In genomic region chr12:11313840-11314239, GRCm38 (mm10) we compare ENCODE assay signal across 20 mouse cellular contexts. TPM values are rescaled to one million over a fixed set of nuclear protein-coding genes. Genes with fewer than 3 reads are reported as not detected.
DNase-seq lines count a peak whose midpoint lies in the region; ATAC-seq and TF ChIP-seq lines count a peak whose summit lies in the region.
"Had no signal": no experiment of that assay in that cellular context is flagged by ENCODE, and none has a peak within 500 bp of the region (broad histone marks: within the 10 kb centered on the region; RNA-seq: fewer than 3 reads in every experiment).

No protein-coding gene starts in this region.

- no peaks in the 10 kb centered on the region for H3K27me3 ChIP-seq in hindbrain, embryonic 14.5 days (ENCODE audit: control insufficient read depth, insufficient read depth, low read length)
- no peaks in the 10 kb centered on the region for H3K27me3 ChIP-seq in hindbrain, embryonic 16.5 days (replicated peaks; ENCODE audit: control insufficient read depth, insufficient read depth, low read length)
- no peaks in the 10 kb centered on the region for H3K27me3 ChIP-seq in lung, postnatal 0 days (replicated peaks; ENCODE audit: insufficient read depth, low read length)
- H3K27me3 ChIP-seq in CH12.LX (replicated peaks): no peaks in the 10 kb centered on the region
- H3K27me3 ChIP-seq: embryonic facial prominence, embryonic 12.5 days; hindbrain, embryonic 15.5 days; liver, embryonic 12.5 days; megakaryocyte, embryonic 14.5 days; neural tube, embryonic 15.5 days had no signal

- H3K27ac ChIP-seq in hindbrain, embryonic 14.5 days: no peak overlapping the region
- no peak overlapping the region for H3K27ac ChIP-seq in hindbrain, embryonic 16.5 days (ENCODE audit: low read depth, low read length)
- no peak overlapping the region for H3K27ac ChIP-seq in lung, postnatal 0 days (ENCODE audit: low read length)
- no peak overlapping the region for H3K27ac ChIP-seq in CH12.LX (ENCODE audit: insufficient read depth, low read depth)
- H3K27ac ChIP-seq: embryonic facial prominence, embryonic 12.5 days; hindbrain, embryonic 15.5 days; liver, embryonic 12.5 days; neural tube, embryonic 15.5 days had no signal

- 75% methylated on average over 1 of the region's 1 CpGs for WGBS in hindbrain, embryonic 14.5 days
- 71% methylated on average over 1 of the region's 1 CpGs for WGBS in hindbrain, embryonic 16.5 days
- 48% methylated on average over 1 of the region's 1 CpGs for WGBS in lung, postnatal 0 days

- no peak overlapping the region for H3K9ac ChIP-seq in hindbrain, embryonic 14.5 days
- H3K9ac ChIP-seq in hindbrain, embryonic 16.5 days (ENCODE audit: low read depth, low read length): no peak overlapping the region
- no peak overlapping the region for H3K9ac ChIP-seq in lung, postnatal 0 days (replicated peaks; ENCODE audit: low read depth)
- no peak overlapping the region for H3K9ac ChIP-seq in CH12.LX (ENCODE audit: insufficient read depth, low read depth)
- H3K9ac ChIP-seq: embryonic facial prominence, embryonic 12.5 days; hindbrain, embryonic 15.5 days; liver, embryonic 12.5 days; neural tube, embryonic 15.5 days had no signal

- in situ Hi-C loops in CH12.LX (cut with MboI; ENCODE audit: low pct_ligation_motif_present, low pct_unique_long_range_greater_than_20kb, low sequenced_read_pairs): no loop called here

- no peaks in the 10 kb centered on the region for H3K9me3 ChIP-seq in hindbrain, embryonic 14.5 days (ENCODE audit: control insufficient read depth, low read length)
- H3K9me3 ChIP-seq in hindbrain, embryonic 16.5 days (ENCODE audit: control insufficient read depth, low read length): no peaks in the 10 kb centered on the region
- no peaks in the 10 kb centered on the region for H3K9me3 ChIP-seq in lung, postnatal 0 days (ENCODE audit: low read length)
- no peaks in the 10 kb centered on the region for H3K9me3 ChIP-seq in CH12.LX (replicated peaks; ENCODE audit: low read length)
- H3K9me3 ChIP-seq: embryonic facial prominence, embryonic 12.5 days; hindbrain, embryonic 15.5 days; liver, embryonic 12.5 days; megakaryocyte, embryonic 14.5 days; neural tube, embryonic 15.5 days had no signal

- TF ChIP-seq RAD21 in CH12.LX (IDR thresholded peaks at IDR 0.05; ENCODE audit: low read depth, low read length): peak; percentile 17

- no peak overlapping the region for H3K4me2 ChIP-seq in hindbrain, embryonic 14.5 days (replicated peaks)
- no peak overlapping the region for H3K4me2 ChIP-seq in hindbrain, embryonic 16.5 days (ENCODE audit: low read length)
- no peak overlapping the region for H3K4me2 ChIP-seq in lung, postnatal 0 days (replicated peaks; ENCODE audit: low read depth, low read length)
- no peak overlapping the region for H3K4me2 ChIP-seq in CH12.LX (ENCODE audit: insufficient read depth, low read depth, poor library complexity, severe bottlenecking)
- H3K4me2 ChIP-seq: embryonic facial prominence, embryonic 12.5 days; hindbrain, embryonic 15.5 days; liver, embryonic 12.5 days; neural tube, embryonic 15.5 days had no signal

- DNase-seq in hindbrain, embryonic 14.5 days (ENCODE audit: low spot score): peak; percentile 64
- DNase-seq in lung, postnatal 0 days (ENCODE audit: low spot score): peak; percentile 54
- DNase-seq in lung, adult 18-20 months: no peak
- no peak for DNase-seq in CH12.LX (ENCODE audit: extremely low read depth)
- no peak for DNase-seq in kidney, adult 8-10 months
- DNase-seq: adrenal gland, postnatal 10 days; cerebellum, adult 8-10 months; gastrocnemius, postnatal 14 days; heart, postnatal 10 days; kidney, adult 9 months; layer of hippocampus, postnatal 36 days; left cerebral cortex, postnatal 4 days; thymus, adult 2 months had no signal

- no peaks in the 10 kb centered on the region for H3K79me2 ChIP-seq in CH12.LX (replicated peaks; ENCODE audit: control insufficient read depth, extremely low read depth, insufficient read depth, poor library complexity, severe bottlenecking)

- TF ChIP-seq CTCF in lung, postnatal 0 days (IDR thresholded peaks at IDR 0.05): 0 out of 2 replicates have a peak, but pooled peaks have one; percentile 6
- TF ChIP-seq CTCF in CH12.LX (conservative IDR thresholded peaks at IDR 0.05 in 1 of 2, IDR thresholded peaks at IDR 0.05 in 1 of 2; ENCODE audit: low read depth in 2 of 2, low read length in 2 of 2): peak in 1 of 2 experiments; percentile 29; a peak in 1 of 4 replicates

- no peaks in the 10 kb centered on the region for H3K4me1 ChIP-seq in hindbrain, embryonic 14.5 days (replicated peaks; ENCODE audit: control insufficient read depth, insufficient read depth, low read length)
- no peaks in the 10 kb centered on the region for H3K4me1 ChIP-seq in hindbrain, embryonic 16.5 days (ENCODE audit: control insufficient read depth, insufficient read depth, low read depth, low read length)
- no peaks in the 10 kb centered on the region for H3K4me1 ChIP-seq in lung, postnatal 0 days (ENCODE audit: insufficient read depth, low read depth, low read length)
- H3K4me1 ChIP-seq in CH12.LX (ENCODE audit: control insufficient read depth in 1 of 2, insufficient read depth in 2 of 2): peaks cover 0 to 3% of the 10 kb centered on the region in 2 experiments; a peak in 1 of 4 replicates
- H3K4me1 ChIP-seq: embryonic facial prominence, embryonic 12.5 days; hindbrain, embryonic 15.5 days; liver, embryonic 12.5 days; neural tube, embryonic 15.5 days had no signal

- H3K4me3 ChIP-seq in hindbrain, embryonic 14.5 days (replicated peaks; ENCODE audit: low read length): no peak overlapping the region
- H3K4me3 ChIP-seq in hindbrain, embryonic 16.5 days (ENCODE audit: low read length): no peak overlapping the region
- no peak overlapping the region for H3K4me3 ChIP-seq in lung, postnatal 0 days (ENCODE audit: low read depth, low read length)
- no peak overlapping the region for H3K4me3 ChIP-seq in CH12.LX (replicated peaks in 1 of 3; ENCODE audit: low read depth in 2 of 3, low read length in 2 of 3, poor library complexity in 1 of 3)
- H3K4me3 ChIP-seq: embryonic facial prominence, embryonic 12.5 days; hindbrain, embryonic 15.5 days; liver, embryonic 12.5 days; megakaryocyte, embryonic 14.5 days; neural tube, embryonic 15.5 days had no signal

- dilution Hi-C loops in CH12.LX (cut with MboI; ENCODE audit: extremely low pct_ligation_motif_present, extremely low pct_unique_long_range_greater_than_20kb, low sequenced_read_pairs): no loop called here

- peaks cover 63% of the 10 kb centered on the region for H3K36me3 ChIP-seq in hindbrain, embryonic 14.5 days (replicated peaks; ENCODE audit: control insufficient read depth, insufficient read depth)
- peaks cover 20% of the 10 kb centered on the region for H3K36me3 ChIP-seq in hindbrain, embryonic 16.5 days (ENCODE audit: control insufficient read depth, insufficient read depth, low read length)
- peaks cover 7% of the 10 kb centered on the region for H3K36me3 ChIP-seq in lung, postnatal 0 days (ENCODE audit: insufficient read depth, low read length)
- H3K36me3 ChIP-seq in CH12.LX (replicated peaks in 1 of 2; ENCODE audit: control insufficient read depth in 1 of 2, insufficient read depth in 1 of 2, low read length in 1 of 2): peaks cover 28 to 77% of the 10 kb centered on the region in 2 experiments

- no peak for TF ChIP-seq POLR2A in CH12.LX (IDR thresholded peaks at IDR 0.05; ENCODE audit: low read depth, low read length)

- ATAC-seq in hindbrain, embryonic 14.5 days (ENCODE audit: low FRiP score): no peak
- ATAC-seq in hindbrain, embryonic 16.5 days: no peak
- no peak for ATAC-seq in lung, postnatal 0 days
- 0 out of 2 replicates have a peak, but pooled peaks have one; percentile 37 for ATAC-seq in megakaryocyte progenitor cell, adult 5-6 weeks (replicated peaks; ENCODE audit: poor library complexity)
- ATAC-seq: liver, embryonic 12.5 days had no signal

- TF ChIP-seq EP300 in lung, postnatal 0 days (IDR thresholded peaks at IDR 0.05): no peak
- TF ChIP-seq EP300 in CH12.LX (IDR thresholded peaks at IDR 0.05; ENCODE audit: low read length): no peak

TF ChIP-seq in CH12.LX, 34 proteins besides CTCF, POLR2A, EP300 and RAD21:
- TF ChIP-seq ETS1 (conservative IDR thresholded peaks at IDR 0.05; ENCODE audit: low read depth, low read length) (no peak), MYC (IDR thresholded peaks at IDR 0.05; ENCODE audit: low read depth, low read length) (no peak), RCOR1 (conservative IDR thresholded peaks at IDR 0.05; ENCODE audit: low read depth, low read length) (no peak), SIN3A (IDR thresholded peaks at IDR 0.05; ENCODE audit: low read length) (no peak), SMC3 (IDR thresholded peaks at IDR 0.05; ENCODE audit: low read depth, low read length) (no peak), TCF12 (IDR thresholded peaks at IDR 0.05; ENCODE audit: low read depth, low read length) (no peak), MAZ (IDR thresholded peaks at IDR 0.05; ENCODE audit: low read depth, low read length) (no peak), JUND (conservative IDR thresholded peaks at IDR 0.05; ENCODE audit: low read depth, low read length) (no peak), ELF1 (IDR thresholded peaks at IDR 0.05; ENCODE audit: low read depth, low read length) (no peak), ZKSCAN1 (IDR thresholded peaks at IDR 0.05; ENCODE audit: borderline replicate concordance, low read depth, low read length) (no peak), GABPA (IDR thresholded peaks at IDR 0.05; ENCODE audit: insufficient replicate concordance, low read depth, low read length) (no peak), CHD1 (IDR thresholded peaks at IDR 0.05; ENCODE audit: low read depth, low read length) (no peak)

RNA-seq across cellular contexts. Expression of gene Smc6, which starts 48.2 kb away (rescaled TPM):
- 88.4 and 92.7 TPM in 2 replicates for polyA plus RNA-seq in hindbrain, embryonic 14.5 days (2014; fragmentation: Nextera tagmentation; extraction: Ambion mirVana)
- 92.8 and 99.3 TPM in 2 replicates for polyA plus RNA-seq in hindbrain, embryonic 16.5 days (2015; fragmentation: Nextera tagmentation; extraction: Ambion mirVana)
- 98.7 and 113 TPM in 2 replicates for polyA plus RNA-seq in lung, postnatal 0 days (2015; fragmentation: Nextera tagmentation; extraction: Ambion mirVana)
- total RNA-seq in CH12.LX (2012; rRNA removed): 48.9 and 50.1 TPM in 2 replicates
- total RNA-seq in CH12.LX (2014; rRNA removed): 47.9 and 55.8 TPM in 2 replicates
- 62.9 and 84.4 TPM in 2 replicates for polyA plus RNA-seq in CH12.LX (2012; ENCODE audit: insufficient read length, low read depth)
- total RNA-seq in megakaryocyte progenitor cell, adult 5-6 weeks (2015): 91.1 and 103 TPM in 2 replicates
- 90.7 and 119 TPM in 2 replicates for total RNA-seq in megakaryocyte progenitor cell, adult 5-6 weeks (2017)

RNA-seq across cellular contexts. Expression of gene Gen1, which starts 48.2 kb away (rescaled TPM):
- polyA plus RNA-seq in hindbrain, embryonic 14.5 days (2014; fragmentation: Nextera tagmentation; extraction: Ambion mirVana): 2.0 and 2.7 TPM in 2 replicates
- 2.1 and 2.4 TPM in 2 replicates for polyA plus RNA-seq in hindbrain, embryonic 16.5 days (2015; fragmentation: Nextera tagmentation; extraction: Ambion mirVana)
- 0.55 and 0.76 TPM in 2 replicates for polyA plus RNA-seq in lung, postnatal 0 days (2015; fragmentation: Nextera tagmentation; extraction: Ambion mirVana)
- total RNA-seq in CH12.LX (2012; rRNA removed) (13.2 and 16.8 TPM in 2 replicates), CH12.LX (2014; rRNA removed) (14.4 and 14.8 TPM in 2 replicates)
- 14.3 and 15.3 TPM in 2 replicates for polyA plus RNA-seq in CH12.LX (2012; ENCODE audit: insufficient read length, low read depth)
- 21.6 and 25.4 TPM in 2 replicates for total RNA-seq in megakaryocyte progenitor cell, adult 5-6 weeks (2015)
- total RNA-seq in megakaryocyte progenitor cell, adult 5-6 weeks (2017): 17.1 and 28.3 TPM in 2 replicates

Comparison
In these comparisons a context has a peak if more than half of its experiments do, and no peak if none do; other contexts are left out.
1. DNase-seq: peak in hindbrain, embryonic 14.5 days (single experiment) and lung, postnatal 0 days (single experiment); none in lung, adult 18-20 months (0 of 2), CH12.LX (single experiment) and kidney, adult 8-10 months (0 of 2).